Mouse (Mus musculus): ENCODE results near the gene Fmod. TPM values are rescaled to one million over a fixed set of nuclear protein-coding genes. Genes with fewer than 3 reads are reported as not detected.

Fmod gene
- polyA plus RNA-seq, 1 experiment: not detected

- no peak overlapping the region for H3K27ac ChIP-seq (ENCODE audit: insufficient read depth, low read length)
- TF ChIP-seq EP300 (IDR thresholded peaks at IDR 0.05; ENCODE audit: insufficient read depth, low read depth, low read length) (no peak), CTCF (IDR thresholded peaks at IDR 0.05; ENCODE audit: low read depth, low read length) (no peak), POLR2A (IDR thresholded peaks at IDR 0.05; ENCODE audit: insufficient read depth, low read length) (no peak)
- H3K4me3 ChIP-seq (ENCODE audit: low read depth, low read length): no peak overlapping the region
- H3K36me3 ChIP-seq (ENCODE audit: control insufficient read depth, insufficient read depth, low read length, poor library complexity, severe bottlenecking): no peaks in the 10 kb centered on the region
- H3K27me3 ChIP-seq (ENCODE audit: control insufficient read depth, insufficient read depth, low read length, poor library complexity, severe bottlenecking): no peaks in the 10 kb centered on the region
- no peak overlapping the region for H3K9ac ChIP-seq (ENCODE audit: low read depth, poor library complexity, severe bottlenecking)
- no peaks in the 10 kb centered on the region for H3K9me3 ChIP-seq (replicated peaks; ENCODE audit: control insufficient read depth, insufficient read depth, low read length, poor library complexity, severe bottlenecking)
- H3K4me1 ChIP-seq (ENCODE audit: control insufficient read depth, insufficient read depth, low read length): peaks cover 4% of the 10 kb centered on the region
Observed at GRCm38 (mm10) chr1:134096264-134096934, 59.3 kb downstream of the Fmod start.

GRCm38 (mm10) chr1:134097080-134097855, 60.2 kb downstream of the Fmod start:
- Histone ChIP-seq H3K27me3 (ENCODE audit: control insufficient read depth, insufficient read depth, low read length, poor library complexity, severe bottlenecking) (no peaks in the 10 kb centered on the region), H3K9me3 (replicated peaks; ENCODE audit: control insufficient read depth, insufficient read depth, low read length, poor library complexity, severe bottlenecking) (no peaks in the 10 kb centered on the region), H3K27ac (ENCODE audit: insufficient read depth, low read length) (no peak overlapping the region), H3K36me3 (ENCODE audit: control insufficient read depth, insufficient read depth, low read length, poor library complexity, severe bottlenecking) (no peaks in the 10 kb centered on the region), H3K9ac (ENCODE audit: low read depth, poor library complexity, severe bottlenecking) (no peak overlapping the region), H3K4me3 (ENCODE audit: low read depth, low read length) (no peak overlapping the region), H3K4me1 (ENCODE audit: control insufficient read depth, insufficient read depth, low read length) (peaks cover 6% of the 10 kb centered on the region)
- no peak for TF ChIP-seq POLR2A (IDR thresholded peaks at IDR 0.05; ENCODE audit: insufficient read depth, low read length)
- TF ChIP-seq CTCF (IDR thresholded peaks at IDR 0.05; ENCODE audit: low read depth, low read length): no peak
- TF ChIP-seq EP300 (IDR thresholded peaks at IDR 0.05; ENCODE audit: insufficient read depth, low read depth, low read length): no peak

Other genes with a start within 250 kb of the Fmod start
- 16.1 and 19.4 TPM in 2 replicates for gene Atp2b4, start 236.2 kb upstream of the Fmod start, polyA plus RNA-seq (2011; ENCODE audit: insufficient read depth, insufficient read length, low read depth, missing spikeins)
- not detected in 2 replicates for gene Optc, start 129.3 kb upstream of the Fmod start, polyA plus RNA-seq (2011; ENCODE audit: insufficient read depth, insufficient read length, low read depth, missing spikeins)
- 0.37 TPM in 1 of 2 replicates, not detected in the other for gene Prelp, start 115.8 kb upstream of the Fmod start, polyA plus RNA-seq (2011; ENCODE audit: insufficient read depth, insufficient read length, low read depth, missing spikeins)
- 109 and 112 TPM in 2 replicates for gene Btg2, start 41.9 kb downstream of the Fmod start, polyA plus RNA-seq (2011; ENCODE audit: insufficient read depth, insufficient read length, low read depth, missing spikeins)
- gene Chit1, start 74.0 kb downstream of the Fmod start, polyA plus RNA-seq (2011; ENCODE audit: insufficient read depth, insufficient read length, low read depth, missing spikeins): not detected in 2 replicates
- 1.3 and 1.8 TPM in 2 replicates for gene Chil1, start 144.9 kb downstream of the Fmod start, polyA plus RNA-seq (2011; ENCODE audit: insufficient read depth, insufficient read length, low read depth, missing spikeins)
- gene Mybph, start 156.2 kb downstream of the Fmod start, polyA plus RNA-seq (2011; ENCODE audit: insufficient read depth, insufficient read length, low read depth, missing spikeins): not detected in 2 replicates
- 0.18 TPM in 1 of 2 replicates, not detected in the other for gene Adora1, start 198.2 kb downstream of the Fmod start, polyA plus RNA-seq (2011; ENCODE audit: insufficient read depth, insufficient read length, low read depth, missing spikeins)